Mouse (Mus musculus): ENCODE results near the gene Snrpd3.

DNA sequence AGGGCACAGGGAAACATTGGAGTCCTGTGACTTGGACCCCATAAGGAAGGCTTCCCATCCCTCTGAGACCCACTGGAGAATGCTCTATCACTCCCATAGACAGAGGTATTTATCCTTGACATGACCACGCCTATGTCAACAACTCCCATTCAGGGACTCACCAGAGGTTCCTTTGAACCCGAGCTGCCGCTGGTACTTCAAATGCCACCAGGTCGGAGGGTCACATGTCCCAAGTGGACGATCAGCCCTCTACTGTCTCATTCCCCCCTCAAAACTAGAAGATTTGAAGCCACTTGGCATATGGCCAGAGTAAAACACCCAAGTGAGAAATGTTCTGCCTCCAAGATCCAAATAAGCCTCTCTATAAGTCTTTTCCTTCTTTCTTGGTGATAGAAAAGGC, 42.8 kb upstream of the Snrpd3 start:
- TF ChIP-seq CTCF (IDR thresholded peaks at IDR 0.05; ENCODE audit: low read depth) (no peak), EP300 (optimal IDR thresholded peaks at IDR 0.05) (no peak)
